Mouse (Mus musculus) stomach, postnatal 0 days (tissue): ENCODE measurements around the gene Gm10382. TPM values are rescaled to one million over a fixed set of nuclear protein-coding genes. Genes with fewer than 3 reads are reported as not detected.

ENCODE experiments used
- ATAC-seq: fragments of 200-750 bp; cut with Nextera tagmentation; 2 replicates; pipeline ENCODE4 v1.8.0; 2017; ENCODE audit not compliant: low FRiP score, low TSS enrichment
- DNase-seq: peaks from one replicate; pipeline ENCODE4 v3.0.0-alpha.2; 2016; ENCODE audit warnings: low spot score
- H3K27ac ChIP-seq: fragments of 300-500 bp; sonication (generic); replicated peaks from 2 replicates; pipeline ENCODE4 v1.5.1; 2014; ENCODE audit warnings: mild to moderate bottlenecking, control low read depth
- H3K27me3 ChIP-seq: fragments of 300-500 bp; sonication (generic); 2 replicates; pipeline ENCODE4 v1.6.1; 2014; ENCODE audit warnings: low read length; ENCODE audit not compliant: control insufficient read depth, insufficient read depth
- H3K36me3 ChIP-seq: fragments of 300-500 bp; sonication (generic); 2 replicates; pipeline ENCODE4 v1.6.1; 2014; ENCODE audit warnings: low read length, mixed read lengths; ENCODE audit not compliant: control insufficient read depth, insufficient read depth
- H3K4me1 ChIP-seq: fragments of 300-500 bp; sonication (generic); replicated peaks from 2 replicates; pipeline ENCODE4 v1.6.1; 2014; ENCODE audit warnings: antibody characterized with exemption; ENCODE audit not compliant: control insufficient read depth, insufficient read depth
- H3K4me2 ChIP-seq: fragments of 300-500 bp; sonication (generic); replicated peaks from 2 replicates; pipeline ENCODE4 v1.6.1; 2014; ENCODE audit warnings: low read depth, mild to moderate bottlenecking, control low read depth, moderate library complexity
- H3K4me3 ChIP-seq: fragments of 300-500 bp; sonication (generic); 2 replicates; pipeline ENCODE4 v1.5.1; 2014; ENCODE audit warnings: low read depth, low read length, control low read depth
- H3K9ac ChIP-seq: fragments of 300-500 bp; sonication (generic); 2 replicates; pipeline ENCODE4 v1.6.1; 2014; ENCODE audit warnings: mild to moderate bottlenecking, low read length, control low read depth, mixed read lengths
- H3K9me3 ChIP-seq: fragments of 300-500 bp; sonication (generic); 2 replicates; pipeline ENCODE4 v1.6.1; 2016; ENCODE audit warnings: low read length; ENCODE audit not compliant: control insufficient read depth
- CTCF ChIP-seq: IDR thresholded peaks from 2 replicates; pipeline ENCODE4 v1.5.1; 2016; ENCODE audit warnings: antibody characterized with exemption, low read depth, mild to moderate bottlenecking, moderate library complexity
- EP300 ChIP-seq: optimal IDR thresholded peaks from 2 replicates; pipeline ENCODE3; 2016; ENCODE audit warnings: antibody characterized with exemption
- WGBS: fragments of 180-500 bp; shearing (Covaris S2); extraction: QIAGEN DNeasy Blood & Tissue Kit; methylation state at CpG from one replicate; pipeline ENCODE4 v1.1.7; 2014; 5-methylcytosine and 5-hydroxymethylcytosine counted together
- polyA plus RNA-seq: library from polyadenylated mRNA; unstranded; fragments of >200 nt; fragmentation: Nextera tagmentation; extraction: Ambion mirVana; gene quantifications from 2 replicates; pipeline ENCODE4 v1.2.1, GENCODE M21; 2015

Gm10382 gene
- polyA plus RNA-seq, 1 experiment from 2014 or later, result 0.51 TPM

DNA sequence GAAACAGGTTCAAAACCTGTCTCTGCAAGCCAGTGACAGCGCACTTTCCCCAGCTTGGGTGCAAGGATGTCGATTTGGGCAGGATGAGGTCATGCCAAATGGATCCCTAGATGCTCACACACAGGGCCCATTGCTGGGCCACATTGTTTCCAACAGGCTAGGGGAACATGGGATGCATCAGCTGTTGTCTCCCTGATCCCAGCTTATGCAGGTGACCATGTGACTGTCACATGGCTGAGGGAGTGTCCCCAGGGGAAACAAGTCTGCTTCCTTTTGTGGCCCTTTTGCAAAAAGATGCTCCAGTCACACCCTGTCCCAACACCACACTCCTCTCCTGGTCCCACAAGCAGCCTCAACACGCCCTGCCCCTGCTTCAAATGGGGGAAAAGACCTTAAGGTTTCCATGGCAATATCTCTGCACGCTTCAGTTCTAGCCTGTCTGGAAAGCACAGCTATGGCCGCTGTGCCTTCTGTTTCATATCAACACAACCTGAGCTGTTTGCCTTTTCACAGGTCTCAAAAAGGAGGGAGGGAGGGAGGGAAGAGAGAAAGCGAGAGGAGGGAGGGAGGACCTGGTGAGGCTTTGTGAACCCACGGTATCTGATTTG lies 34.1 kb upstream of the Gm10382 start:
- 47% methylated on average over 7 of the region's 7 CpGs for WGBS
- no peak overlapping the region for H3K4me3 ChIP-seq
- H3K4me1 ChIP-seq, result no peaks in the 10 kb centered on the region
- no peak overlapping the region for H3K27ac ChIP-seq
- H3K36me3 ChIP-seq, result no peaks in the 10 kb centered on the region
- no peak for TF ChIP-seq CTCF
- TF ChIP-seq EP300, result no peak
- H3K27me3 ChIP-seq, result no peaks in the 10 kb centered on the region
- no peak overlapping the region for H3K4me2 ChIP-seq
- DNase-seq (no peak), ATAC-seq (no peak)
- H3K9ac ChIP-seq, result no peak overlapping the region
- no peaks in the 10 kb centered on the region for H3K9me3 ChIP-seq

DNA sequence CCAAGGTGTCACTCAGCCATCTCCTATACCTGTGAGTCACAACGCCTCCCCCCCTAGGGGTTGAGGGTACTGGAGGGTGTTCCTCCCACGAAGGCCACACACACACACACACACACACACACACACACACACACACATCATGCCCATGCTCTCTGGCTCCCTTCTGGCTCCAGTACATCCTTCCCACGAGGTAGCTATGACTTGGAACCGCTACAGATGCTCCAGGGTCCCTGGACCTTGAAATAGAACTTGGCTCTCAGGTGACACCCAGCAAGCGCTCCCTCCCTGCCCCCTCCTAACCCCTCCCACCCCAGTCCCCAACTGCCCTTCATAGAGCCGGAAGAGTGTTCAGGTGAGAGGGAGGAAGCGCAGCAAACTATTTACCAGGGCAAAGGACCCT lies 33.5 kb upstream of the Gm10382 start:
- H3K9ac ChIP-seq, result no peak overlapping the region
- no peak for ATAC-seq
- no peaks in the 10 kb centered on the region for H3K36me3 ChIP-seq
- H3K27ac ChIP-seq, result no peak overlapping the region
- H3K4me2 ChIP-seq, result no peak overlapping the region
- no peaks in the 10 kb centered on the region for H3K9me3 ChIP-seq
- TF ChIP-seq CTCF, result no peak
- TF ChIP-seq EP300, result no peak
- no peaks in the 10 kb centered on the region for H3K4me1 ChIP-seq
- WGBS, result 43% methylated on average over 6 of the region's 7 CpGs
- DNase-seq, result no peak
- H3K27me3 ChIP-seq, result no peaks in the 10 kb centered on the region
- H3K4me3 ChIP-seq, result no peak overlapping the region

DNA sequence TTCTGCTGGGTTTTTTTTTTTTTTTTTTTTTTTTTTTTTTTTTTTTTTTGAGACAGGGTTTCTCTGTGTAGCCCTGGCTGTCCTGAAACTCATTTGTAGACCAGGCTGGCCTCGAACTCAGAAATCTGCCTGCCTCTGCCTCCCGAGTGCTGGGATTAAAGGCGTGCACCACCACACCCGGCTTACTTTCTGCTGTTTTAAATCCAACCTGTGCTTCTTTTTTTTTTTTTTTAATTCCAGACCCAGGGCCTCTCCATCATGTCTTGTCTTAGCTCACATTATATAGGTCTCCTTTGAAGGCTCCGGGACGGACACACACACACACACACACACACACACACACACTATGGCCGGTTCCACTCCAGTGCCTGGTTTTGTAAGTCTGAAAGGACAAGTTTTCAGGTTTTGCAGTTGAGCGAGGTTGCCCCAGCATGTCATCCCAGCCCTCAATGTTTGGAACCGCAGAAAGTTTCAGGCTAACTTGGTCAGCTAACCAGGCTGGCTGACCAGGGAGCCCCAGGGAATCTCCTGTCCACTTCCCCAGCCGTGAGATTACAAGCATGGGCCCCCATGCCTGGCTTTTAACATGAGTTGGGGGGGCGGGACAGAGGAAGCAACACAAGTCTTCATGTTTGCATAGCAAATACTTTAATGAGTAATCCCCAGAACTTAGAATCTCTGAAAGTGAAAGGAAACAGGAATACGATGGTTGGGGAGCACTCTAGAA lies 31.4 kb upstream of the Gm10382 start:
- Histone ChIP-seq H3K27me3 (no peaks in the 10 kb centered on the region), H3K9ac (no peak overlapping the region; the same call in 1 of the 2 replicates), H3K4me1 (no peaks in the 10 kb centered on the region), H3K4me2 (no peak overlapping the region), H3K9me3 (no peaks in the 10 kb centered on the region), H3K27ac (0 out of 2 replicates have a peak overlapping the region, but pooled peaks have one; percentile 13), H3K36me3 (no peaks in the 10 kb centered on the region), H3K4me3 (no peak overlapping the region)
- ATAC-seq (no peak), DNase-seq (no peak)
- TF ChIP-seq CTCF, result no peak
- TF ChIP-seq EP300, result no peak
- 71% methylated on average over 12 of the region's 12 CpGs for WGBS

DNA sequence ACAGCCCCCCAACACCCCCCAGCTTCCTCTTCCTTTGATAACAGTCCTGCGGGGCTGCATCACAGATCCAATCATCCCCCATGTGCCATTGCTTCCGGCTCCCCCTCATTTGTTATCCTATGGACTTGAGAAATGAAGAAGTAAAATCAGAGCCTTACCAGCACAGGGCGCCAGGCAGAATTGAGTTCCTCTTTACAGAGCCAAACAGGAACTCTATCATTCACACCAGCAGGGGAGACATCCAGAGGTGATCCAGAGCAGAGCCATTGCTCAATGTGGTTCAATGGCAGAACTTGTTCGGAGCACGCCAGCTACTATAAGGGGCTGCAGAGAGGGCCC lies 30.9 kb upstream of the Gm10382 start:
- Histone ChIP-seq H3K27me3 (no peaks in the 10 kb centered on the region), H3K4me2 (no peak overlapping the region), H3K4me1 (no peaks in the 10 kb centered on the region), H3K4me3 (no peak overlapping the region), H3K9me3 (no peaks in the 10 kb centered on the region), H3K36me3 (no peaks in the 10 kb centered on the region), H3K9ac (no peak overlapping the region), H3K27ac (0 out of 2 replicates have a peak overlapping the region, but pooled peaks have one; percentile 13)
- ATAC-seq (no peak), DNase-seq (no peak)
- TF ChIP-seq CTCF (no peak), EP300 (no peak)
- 60% methylated on average over 5 of the region's 5 CpGs for WGBS

DNA sequence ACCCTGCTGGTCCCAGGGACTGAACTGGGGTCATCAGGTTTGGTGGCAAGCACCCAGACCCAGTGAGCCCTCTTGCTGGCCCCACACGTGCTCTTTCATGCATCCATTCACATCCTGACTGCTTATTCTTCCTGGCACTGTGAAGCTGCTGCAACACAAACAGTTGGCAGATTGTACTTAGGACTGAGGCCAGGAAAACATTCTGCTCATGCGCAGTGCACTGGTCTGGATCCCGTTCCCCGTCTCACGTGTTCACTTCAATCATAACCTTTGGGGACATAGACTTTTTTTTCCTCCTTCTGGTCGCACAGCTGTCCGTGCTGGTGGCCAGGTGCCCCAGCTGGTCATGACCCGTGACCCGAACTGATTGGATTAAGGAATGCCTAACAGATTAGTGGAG lies 28.6 kb upstream of the Gm10382 start:
- H3K36me3 ChIP-seq, result no peaks in the 10 kb centered on the region
- ATAC-seq, result peak; percentile 25; the same call in 1 of the 2 replicates
- no peaks in the 10 kb centered on the region for H3K4me1 ChIP-seq
- H3K4me3 ChIP-seq, result no peak overlapping the region
- TF ChIP-seq CTCF (no peak), EP300 (no peak)
- H3K27ac ChIP-seq, result no peak overlapping the region
- H3K9me3 ChIP-seq, result no peaks in the 10 kb centered on the region
- no peak overlapping the region for H3K9ac ChIP-seq
- no peak for DNase-seq
- no peaks in the 10 kb centered on the region for H3K27me3 ChIP-seq
- 60% methylated on average over 9 of the region's 9 CpGs for WGBS
- H3K4me2 ChIP-seq, result no peak overlapping the region

DNA sequence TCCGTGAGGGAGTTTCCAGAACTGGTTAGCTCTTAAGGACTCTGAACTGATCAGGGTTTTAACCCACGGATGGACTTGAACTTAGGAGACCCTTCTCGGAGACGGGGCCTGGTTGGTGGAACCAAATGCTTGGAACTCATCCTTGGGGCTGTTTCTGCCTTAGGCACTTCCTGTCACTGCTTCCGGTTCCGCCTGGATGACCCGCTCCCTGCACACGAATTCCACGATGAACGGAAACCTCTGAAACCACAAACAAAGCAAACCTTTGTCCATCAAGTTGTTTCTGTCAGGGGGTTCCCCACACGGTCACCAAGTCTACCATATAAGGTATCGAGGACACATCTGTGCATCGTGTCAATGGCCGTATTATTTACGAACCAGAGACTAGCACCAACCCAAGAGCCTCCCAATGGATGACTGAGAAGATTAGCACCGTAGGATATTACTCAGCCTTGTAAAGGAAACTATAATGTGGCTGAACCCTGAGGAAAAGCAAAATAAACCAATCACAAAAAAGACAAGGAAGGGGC lies 28.1 kb upstream of the Gm10382 start:
- no peak overlapping the region for H3K4me2 ChIP-seq

More for the DNA sequence above, 28.1 kb upstream of the Gm10382 start:
- H3K9ac ChIP-seq, result no peak overlapping the region
- H3K27me3 ChIP-seq, result no peaks in the 10 kb centered on the region
- H3K36me3 ChIP-seq, result no peaks in the 10 kb centered on the region
- no peak for ATAC-seq
- TF ChIP-seq CTCF (no peak), EP300 (no peak)
- 75% methylated on average over 16 of the region's 16 CpGs for WGBS
- DNase-seq, result no peak
- no peaks in the 10 kb centered on the region for H3K4me1 ChIP-seq
- no peak overlapping the region for H3K27ac ChIP-seq
- no peaks in the 10 kb centered on the region for H3K9me3 ChIP-seq
- no peak overlapping the region for H3K4me3 ChIP-seq
